Mouse (Mus musculus): ENCODE measurements around the gene Nxf1.

Gene Nxf1

DNA sequence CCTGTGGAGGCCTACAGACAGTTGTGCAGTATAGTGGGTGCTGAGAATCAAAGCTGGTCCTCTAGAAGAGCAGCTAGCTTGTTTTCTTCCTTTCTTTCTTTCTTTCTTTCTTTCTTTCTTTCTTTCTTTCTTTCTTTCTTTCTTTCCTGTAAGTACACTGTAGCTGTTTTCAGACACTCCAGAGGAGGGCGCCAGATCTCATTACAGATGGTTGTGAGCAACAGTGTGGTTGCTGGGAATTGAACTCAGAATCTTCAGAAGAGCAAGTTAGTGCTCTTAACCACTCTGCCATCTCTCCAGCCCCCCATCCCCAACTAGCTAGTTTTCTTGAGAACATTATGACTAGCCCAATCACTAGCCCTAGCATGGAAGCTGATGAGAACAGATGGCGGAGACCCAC lies 3.9 kb downstream of the Nxf1 start:
- no peak for DNase-seq (ENCODE audit: extremely low read depth, low read depth, low spot score)

DNA sequence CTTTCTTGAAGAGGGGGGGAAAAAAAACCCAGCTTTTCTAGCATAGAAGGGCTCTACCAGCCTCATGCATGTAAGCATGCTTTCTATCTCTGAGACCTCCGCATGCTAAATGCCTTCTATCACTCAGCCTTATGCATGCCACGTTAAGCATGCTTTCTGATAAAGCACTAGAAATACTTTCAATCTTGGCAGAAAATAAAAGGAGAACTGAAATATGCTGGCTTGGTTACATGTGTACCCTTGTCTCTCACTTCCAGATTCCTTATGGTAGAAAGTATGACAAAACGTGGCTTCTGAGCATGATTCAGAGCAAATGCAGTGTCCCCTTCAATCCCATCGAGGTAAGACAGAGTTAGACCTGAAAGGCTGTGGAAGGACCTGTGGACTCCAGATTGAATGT lies 6.4 kb downstream of the Nxf1 start:
- DNase-seq (ENCODE audit: extremely low read depth, low read depth, low spot score) = no peak

DNA sequence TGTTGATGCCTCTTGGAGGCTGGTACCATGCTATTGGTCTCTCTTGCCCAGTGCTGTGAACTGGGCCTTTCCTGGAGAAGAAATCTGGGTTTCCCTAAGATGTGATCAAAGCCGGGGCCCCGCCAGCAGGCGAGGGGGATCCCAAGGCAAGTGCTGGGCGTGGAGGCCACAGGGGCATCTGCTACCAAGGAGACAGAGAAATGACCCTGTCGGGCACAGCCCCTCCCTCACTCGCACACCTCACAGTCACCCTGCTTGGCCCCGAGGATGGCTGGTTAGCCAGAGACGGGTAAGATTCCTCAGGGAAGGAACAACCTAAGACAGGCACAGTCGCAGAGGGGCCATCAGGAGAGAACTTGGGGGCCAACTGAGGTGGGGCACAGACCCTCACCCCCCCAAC lies 8.7 kb downstream of the Nxf1 start:
- no peak for DNase-seq (ENCODE audit: extremely low read depth, low read depth, low spot score)

GRCm38 (mm10) chr19:8770567-8771270 lies 13.8 kb downstream of the Nxf1 start, which contains the start of gene Tmem223:
Tmem223 (plus strand) TSS chr19:8770996.
- DNase-seq (ENCODE audit: extremely low read depth, low read depth, low spot score) = no peak

GRCm38 (mm10) chr19:8772996-8773395 lies 16.1 kb downstream of the Nxf1 start:
- no peak for DNase-seq (ENCODE audit: extremely low read depth, low read depth, low spot score)

DNA sequence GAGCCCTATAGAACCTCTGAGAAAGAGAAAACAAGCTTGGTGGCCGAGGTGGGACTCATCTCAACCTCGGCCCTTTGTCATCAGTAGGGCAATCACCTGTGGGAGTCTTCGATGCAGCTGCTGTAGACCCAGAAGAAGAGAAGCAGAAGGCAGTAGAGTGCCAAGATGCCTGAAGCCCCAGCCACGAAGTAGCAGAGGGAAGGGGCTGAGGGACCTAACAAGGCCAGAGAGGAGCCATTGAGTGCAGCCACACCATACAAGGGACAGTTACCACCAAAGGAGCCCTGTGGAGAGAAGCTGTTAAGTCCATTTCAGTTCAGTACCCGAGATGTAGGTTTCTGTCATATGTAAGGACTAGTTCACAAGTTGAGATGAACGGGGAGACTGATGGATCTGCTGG lies 16.5 kb downstream of the Nxf1 start:
- no peak for DNase-seq (ENCODE audit: extremely low read depth, low read depth, low spot score)

GRCm38 (mm10) chr19:8774086-8774835 lies 17.4 kb downstream of the Nxf1 start, which contains the start of gene Tmem179b:
Tmem179b (minus strand) TSS chr19:8774467.
- no peak for DNase-seq (ENCODE audit: extremely low read depth, low read depth, low spot score)

DNA sequence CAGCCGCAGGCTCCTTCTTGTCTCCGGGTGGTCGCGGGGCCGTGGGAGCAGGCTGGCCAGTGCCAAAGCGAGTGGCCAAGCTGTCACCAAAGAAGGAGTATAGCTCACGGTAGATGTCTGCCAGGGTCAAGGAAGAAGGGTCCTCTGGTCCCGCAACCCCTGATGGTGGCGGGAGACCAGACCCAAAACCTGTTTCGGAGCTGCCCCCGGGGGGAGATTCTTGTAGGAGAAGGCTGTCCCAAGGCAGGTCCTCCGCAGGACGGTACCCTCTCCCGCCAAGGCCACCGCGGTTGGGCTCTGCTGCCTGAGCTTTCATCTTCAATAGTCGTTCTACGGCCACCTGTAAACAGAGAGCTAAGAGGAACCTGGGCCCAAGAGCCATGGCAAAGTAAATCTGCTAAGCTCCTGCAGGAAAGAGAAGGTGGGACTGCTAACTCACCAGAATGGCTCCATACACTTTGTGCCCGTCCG lies 18.1 kb downstream of the Nxf1 start:
- DNase-seq (ENCODE audit: extremely low read depth, low read depth, low spot score) = no peak

DNA sequence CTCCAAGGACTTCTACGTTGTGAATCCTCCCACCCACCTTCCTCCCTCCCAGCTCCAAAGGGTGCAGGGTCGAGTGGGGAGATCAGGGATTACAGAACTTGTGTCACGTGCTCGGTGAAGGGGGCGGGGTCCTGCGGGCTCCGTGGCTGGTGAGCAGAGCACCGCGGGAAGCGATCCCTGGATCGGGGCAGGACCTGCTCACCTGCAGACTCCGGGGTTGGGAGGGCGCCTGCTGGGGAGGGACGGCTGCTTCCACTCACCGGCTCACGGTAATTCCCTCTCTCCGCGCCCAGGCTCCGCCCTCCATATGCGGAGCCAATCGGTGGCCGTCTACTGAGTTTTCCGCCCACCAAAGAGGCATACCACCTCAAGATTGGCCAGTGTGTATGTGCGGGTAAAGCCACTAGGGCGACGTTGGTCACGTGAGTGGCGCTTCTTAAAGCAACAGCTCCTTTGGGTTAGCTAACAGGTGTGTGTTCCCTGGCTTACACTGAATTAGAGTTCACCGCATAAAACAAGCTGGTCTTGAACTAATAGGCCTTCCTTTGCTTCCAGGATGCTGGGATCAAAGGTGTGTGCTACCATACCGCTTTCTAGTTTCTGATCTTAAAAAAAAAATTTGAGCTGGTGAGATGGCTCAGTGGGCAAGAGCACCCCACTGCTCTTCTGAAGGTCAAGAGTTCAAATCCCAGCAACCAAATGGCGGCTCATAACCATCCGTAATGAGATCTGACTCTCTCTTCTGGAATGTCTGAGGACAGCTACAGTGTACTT lies 29.3 kb downstream of the Nxf1 start, which contains the start of gene Taf6l:
Taf6l (minus strand) TSS at position 410 of the 774 bp plus-strand sequence.
- peak; percentile 87 for DNase-seq (ENCODE audit: extremely low read depth, low read depth, low spot score)

DNA sequence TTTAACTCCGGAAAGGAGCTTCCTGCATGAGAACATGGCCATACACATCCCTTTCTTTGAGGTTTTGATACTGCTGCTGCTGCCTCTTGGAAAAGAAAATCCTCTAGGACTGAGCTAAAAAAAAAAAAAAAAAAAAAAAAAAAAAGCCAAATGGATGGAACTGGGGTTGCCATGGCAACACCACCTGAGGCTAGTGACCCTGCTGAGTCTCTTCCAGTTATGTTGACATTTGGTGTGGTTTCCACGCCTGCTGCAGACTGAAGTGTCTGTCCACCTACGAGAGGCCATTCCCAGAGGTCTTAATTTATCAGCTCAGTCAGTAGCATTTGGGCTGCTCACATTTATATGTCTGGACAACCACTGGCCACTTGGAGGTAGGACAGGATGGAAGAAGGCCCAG lies 31.6 kb downstream of the Nxf1 start:
- DNase-seq (ENCODE audit: extremely low read depth, low read depth, low spot score) = no peak

DNA sequence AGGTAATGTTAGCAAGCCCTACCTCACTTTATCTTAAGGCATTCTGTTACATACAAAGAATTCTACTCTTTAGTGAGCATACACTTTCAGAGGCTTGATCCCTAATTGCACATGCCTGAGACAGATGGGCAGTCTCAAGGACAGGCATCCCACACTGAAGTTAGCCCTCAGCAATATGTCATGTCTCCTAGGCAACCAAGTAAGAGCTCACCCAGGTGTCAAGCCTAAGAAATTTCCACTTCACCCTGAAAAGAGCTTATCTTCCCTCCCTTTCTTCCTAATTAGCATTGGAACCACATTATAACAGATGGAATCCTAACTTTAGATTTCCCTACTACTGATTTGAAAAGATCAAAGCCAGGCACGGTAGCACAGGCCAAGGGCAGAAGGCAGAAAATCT lies 32.3 kb downstream of the Nxf1 start:
- DNase-seq (ENCODE audit: extremely low read depth, low read depth, low spot score) = no peak

DNA sequence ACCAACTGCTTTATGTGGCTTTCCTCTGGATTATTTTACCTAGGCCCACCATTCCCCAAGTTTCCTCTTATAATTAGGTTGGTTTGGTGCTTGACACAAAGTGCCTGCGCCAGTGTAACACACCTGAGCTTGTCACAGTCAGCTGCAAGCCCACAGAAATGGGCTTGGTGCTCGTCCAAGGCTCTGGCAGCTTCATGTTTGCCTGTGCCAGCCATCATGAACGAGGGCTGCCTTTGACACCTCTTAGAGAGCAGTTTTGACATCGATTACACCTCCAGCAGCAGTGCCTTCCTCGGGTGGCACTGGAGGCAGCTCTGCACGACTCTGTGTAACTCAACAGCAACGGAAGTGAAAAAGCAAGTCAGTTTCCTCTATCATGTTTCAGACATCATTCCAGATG lies 33.3 kb downstream of the Nxf1 start:
- no peak for DNase-seq (ENCODE audit: extremely low read depth, low read depth, low spot score)

DNA sequence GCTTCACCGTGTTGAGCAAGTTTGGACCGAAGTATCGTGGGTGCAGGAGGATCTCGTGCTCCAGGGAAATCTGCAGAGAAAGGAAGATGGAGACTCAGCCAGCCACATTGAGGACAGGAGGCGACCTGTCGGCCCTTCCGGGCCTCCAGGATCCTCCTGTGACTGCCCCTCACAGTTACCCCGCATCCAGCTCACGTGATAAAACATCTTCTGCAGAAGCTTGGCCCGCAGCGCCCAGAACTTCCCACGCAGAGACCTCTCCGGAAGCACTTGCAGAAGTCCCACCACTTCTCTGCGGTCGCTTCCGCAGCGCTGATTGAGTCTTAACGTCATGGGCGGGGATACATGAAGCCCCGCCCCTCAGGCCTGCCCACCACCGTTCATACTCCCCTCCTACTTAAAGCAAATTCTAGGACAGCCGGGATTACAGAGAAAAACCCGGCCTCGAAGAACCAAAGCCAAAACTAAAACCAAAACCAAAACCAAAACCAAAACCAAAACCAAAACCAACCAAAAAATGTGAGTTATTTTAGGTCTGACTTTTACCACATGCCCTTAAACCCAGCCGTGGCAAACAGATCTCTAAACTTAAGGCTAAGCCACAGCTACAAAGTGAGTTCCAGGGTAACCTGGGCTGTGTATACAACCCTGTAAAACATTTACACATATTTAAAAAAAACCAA lies 41.5 kb downstream of the Nxf1 start, which contains the start of gene Polr2g:
Polr2g (minus strand) TSS at position 314 of the 683 bp plus-strand sequence.
- peak; percentile 62 for DNase-seq (ENCODE audit: extremely low read depth, low read depth, low spot score)

DNA sequence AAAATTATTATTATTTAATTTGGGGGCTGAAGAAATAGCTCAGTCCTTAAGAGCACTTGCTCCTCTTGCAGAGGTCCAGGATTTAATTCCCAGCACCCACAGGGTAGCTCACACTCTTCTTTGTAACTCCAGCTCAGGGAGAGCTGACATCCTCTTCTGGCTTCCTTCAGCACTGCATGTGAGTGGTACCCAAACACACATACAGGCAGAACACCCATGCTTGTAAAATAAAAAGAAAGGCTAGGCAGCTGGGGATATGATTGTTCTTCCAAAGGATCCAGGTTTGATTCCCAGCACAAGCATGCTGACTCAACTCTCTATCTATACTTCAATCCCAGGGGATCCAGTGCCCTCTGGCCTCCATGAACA lies 42.1 kb downstream of the Nxf1 start:
- DNase-seq (ENCODE audit: extremely low read depth, low read depth, low spot score) = no peak

- DNase-seq (ENCODE audit: extremely low read depth, low read depth, low spot score) = peak; percentile 91
These were observed 45.4 kb downstream of the Nxf1 start, which contains the start of gene Zbtb3 for GRCm38 (mm10) chr19:8802130-8802821. Zbtb3 (plus strand) TSS chr19:8802555.

GRCm38 (mm10) chr19:8803204-8803780 lies 46.4 kb downstream of the Nxf1 start:
- no peak for DNase-seq (ENCODE audit: extremely low read depth, low read depth, low spot score)

- no peak for DNase-seq (ENCODE audit: extremely low read depth, low read depth, low spot score)
These were observed 47.2 kb downstream of the Nxf1 start for GRCm38 (mm10) chr19:8803879-8804660.

- DNase-seq (ENCODE audit: extremely low read depth, low read depth, low spot score) = no peak
These were observed 49.9 kb downstream of the Nxf1 start for GRCm38 (mm10) chr19:8806810-8807209.

DNA sequence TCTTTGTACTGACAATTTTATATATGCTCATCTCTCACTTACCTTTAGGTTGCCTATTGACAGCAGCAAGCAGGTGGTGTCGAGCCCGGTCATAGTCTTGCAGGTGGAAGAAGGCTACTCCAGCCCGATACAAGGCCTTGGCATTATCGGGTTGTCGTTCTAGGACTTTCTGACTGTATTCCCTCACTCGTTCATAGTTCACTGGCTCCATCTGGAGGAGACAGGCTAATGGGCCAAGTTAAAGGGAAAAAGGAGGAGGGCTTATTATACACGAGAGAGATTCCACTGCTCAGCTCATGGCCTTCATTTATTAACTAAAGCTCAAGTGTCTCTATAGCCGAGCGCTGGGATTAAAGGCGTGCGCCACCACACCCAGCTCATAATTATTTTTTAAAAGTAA lies 58.9 kb downstream of the Nxf1 start:
- no peak for DNase-seq (ENCODE audit: extremely low read depth, low read depth, low spot score)

Measured in fat pad, adult 2 months (tissue).